Mouse (Mus musculus) G1E (cell line): ENCODE results near the gene Slc25a24. TPM values are rescaled to one million over a fixed set of nuclear protein-coding genes. Genes with fewer than 3 reads are reported as not detected.

ENCODE experiments used
- ATAC-seq: 2 replicates; pipeline ENCODE4 v1.8.0; 2016; ENCODE audit warnings: mild to moderate bottlenecking; ENCODE audit not compliant: insufficient number of reproducible peaks, poor library complexity, low FRiP score, severe bottlenecking; ENCODE audit errors: extremely low read depth
- DNase-seq: peaks from one replicate; pipeline ENCODE4 v3.0.0; 2012; ENCODE audit warnings: low spot score
- H3K27me3 ChIP-seq: 2 replicates; pipeline ENCODE4 v1.6.1; 2012; ENCODE audit warnings: mild to moderate bottlenecking, low read length, inconsistent platforms; ENCODE audit not compliant: insufficient read depth
- H3K36me3 ChIP-seq: replicated peaks from 2 replicates; pipeline ENCODE3; 2012; ENCODE audit warnings: mild to moderate bottlenecking, inconsistent platforms
- H3K4me1 ChIP-seq: 2 replicates; pipeline ENCODE4 v1.6.1; 2012; ENCODE audit warnings: low read depth, low read length, inconsistent platforms, mixed read lengths; ENCODE audit not compliant: insufficient read depth
- H3K4me3 ChIP-seq: 2 replicates; pipeline ENCODE4 v1.5.1; 2012; ENCODE audit warnings: low read depth, mild to moderate bottlenecking, inconsistent platforms, low read length, moderate library complexity, mixed read lengths
- H3K9me3 ChIP-seq: replicated peaks from 2 replicates; pipeline ENCODE4 v1.6.1; 2012; ENCODE audit warnings: inconsistent platforms
- CTCF ChIP-seq: IDR thresholded peaks from 2 replicates; pipeline ENCODE4 v1.5.1; 2012; ENCODE audit warnings: low read depth, low read length, inconsistent platforms, mixed read lengths
- GATA1 ChIP-seq: IDR thresholded peaks from 2 replicates; pipeline ENCODE4 v1.6.1; 2012; ENCODE audit warnings: borderline replicate concordance, low read length, inconsistent platforms, mixed read lengths
- GATA2 ChIP-seq: IDR thresholded peaks from 2 replicates; pipeline ENCODE4 v1.6.1; 2012; ENCODE audit warnings: low read depth, low read length, inconsistent platforms, borderline replicate concordance
- POLR2AphosphoS5 ChIP-seq: IDR thresholded peaks from 2 replicates; pipeline ENCODE4 v1.6.1; 2012; ENCODE audit warnings: low read depth, low read length, inconsistent platforms; ENCODE audit not compliant: insufficient replicate concordance
- TAL1 ChIP-seq: conservative IDR thresholded peaks from 2 replicates; pipeline ENCODE4 v1.6.1; 2012; ENCODE audit warnings: low read depth, low read length, inconsistent platforms, mixed read lengths
- polyA plus RNA-seq: library from polyadenylated mRNA; stranded (reverse); fragments of >175 nt; gene quantifications from 2 replicates; pipeline ENCODE4 v1.2.3, GENCODE M21; 2012
- total RNA-seq, 2 experiments: library from RNA; stranded (forward) in 1 of 2; stranded (reverse) in 1 of 2; fragments of 200-1000 nt in 1 of 2; fragments of >200 nt in 1 of 2; fragmentation: Nextera tagmentation in 1 of 2; gene quantifications; 2 replicates each; pipeline ENCODE4 v1.2.3; 2014 to 2017

Gene Slc25a24
- total and polyA plus RNA-seq, 3 experiments = 0.11 to 11.6 TPM; not detected in 1

DNA sequence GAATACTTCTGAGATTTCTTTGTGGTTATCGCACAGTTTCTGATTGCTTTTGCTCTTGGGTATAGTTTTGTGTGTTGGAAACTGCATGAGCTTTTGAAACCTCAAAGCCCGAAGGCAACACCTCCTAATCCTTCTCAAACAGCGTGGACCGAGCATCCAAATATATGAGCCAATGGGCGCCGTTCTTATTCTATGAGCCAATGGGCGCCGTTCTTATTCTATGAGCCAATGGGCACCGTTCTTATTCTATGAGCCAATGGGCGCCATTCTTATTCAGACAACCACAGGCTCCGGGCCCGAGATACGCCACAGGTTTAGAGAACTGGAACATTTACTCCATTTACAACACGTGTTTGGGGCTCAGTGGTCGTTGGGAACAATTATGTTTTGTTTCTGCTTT lies 11.1 kb downstream of the Slc25a24 start:
- no peaks in the 10 kb centered on the region for H3K27me3 ChIP-seq
- TF ChIP-seq TAL1 (no peak), CTCF (no peak), GATA2 (no peak), GATA1 (no peak), POLR2AphosphoS5 (no peak)
- no peaks in the 10 kb centered on the region for H3K36me3 ChIP-seq
- H3K4me1 ChIP-seq = no peaks in the 10 kb centered on the region
- DNase-seq = no peak
- peaks cover 21% of the 10 kb centered on the region for H3K9me3 ChIP-seq
- H3K4me3 ChIP-seq = no peak overlapping the region
- no peak for ATAC-seq

DNA sequence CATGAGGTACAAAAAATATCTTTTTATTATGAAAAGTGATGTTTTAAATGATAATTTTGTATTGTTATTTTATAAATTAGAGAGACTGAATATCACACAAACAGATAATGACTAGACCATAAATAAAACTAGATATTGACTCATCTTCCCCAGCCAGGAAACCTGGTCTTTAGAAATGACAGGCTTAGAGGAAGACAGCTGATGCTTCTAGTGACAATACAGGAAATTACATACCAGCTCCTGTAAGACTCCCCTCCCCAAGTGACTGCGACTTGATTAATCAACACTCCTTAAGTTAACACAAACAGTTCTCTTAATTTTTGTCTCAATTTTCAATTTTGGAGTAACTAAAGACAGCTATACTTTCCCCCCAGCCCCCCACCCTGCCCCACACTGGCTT lies 12.4 kb downstream of the Slc25a24 start:
- Histone ChIP-seq H3K27me3 (no peaks in the 10 kb centered on the region), H3K4me3 (no peak overlapping the region), H3K36me3 (no peaks in the 10 kb centered on the region), H3K4me1 (no peaks in the 10 kb centered on the region), H3K9me3 (peaks cover 15% of the 10 kb centered on the region)
- ATAC-seq (no peak), DNase-seq (no peak)
- no peak for TF ChIP-seq POLR2AphosphoS5

GRCm38 (mm10) chr3:109152561-109152960 lies 29.6 kb downstream of the Slc25a24 start:
- no peaks in the 10 kb centered on the region for H3K36me3 ChIP-seq
- TF ChIP-seq TAL1 (no peak), GATA1 (no peak), POLR2AphosphoS5 (no peak), CTCF (no peak), GATA2 (no peak)

GRCm38 (mm10) chr3:109153410-109153809 lies 30.5 kb downstream of the Slc25a24 start:
- no peak for DNase-seq
- ATAC-seq = no peak
- Histone ChIP-seq H3K9me3 (peaks cover 15% of the 10 kb centered on the region), H3K4me1 (no peaks in the 10 kb centered on the region), H3K4me3 (no peak overlapping the region), H3K27me3 (no peaks in the 10 kb centered on the region; the same call in 1 of the 2 replicates), H3K36me3 (no peaks in the 10 kb centered on the region)
- TF ChIP-seq POLR2AphosphoS5 (no peak), GATA1 (no peak), CTCF (no peak), TAL1 (no peak), GATA2 (no peak)

More at GRCm38 (mm10) chr3:109152561-109152960, 29.6 kb downstream of the Slc25a24 start:
- H3K27me3 ChIP-seq = no peaks in the 10 kb centered on the region; the same call in 1 of the 2 replicates
- ATAC-seq (no peak), DNase-seq (no peak)
- peaks cover 15% of the 10 kb centered on the region for H3K9me3 ChIP-seq
- no peaks in the 10 kb centered on the region for H3K4me1 ChIP-seq
- no peak overlapping the region for H3K4me3 ChIP-seq

DNA sequence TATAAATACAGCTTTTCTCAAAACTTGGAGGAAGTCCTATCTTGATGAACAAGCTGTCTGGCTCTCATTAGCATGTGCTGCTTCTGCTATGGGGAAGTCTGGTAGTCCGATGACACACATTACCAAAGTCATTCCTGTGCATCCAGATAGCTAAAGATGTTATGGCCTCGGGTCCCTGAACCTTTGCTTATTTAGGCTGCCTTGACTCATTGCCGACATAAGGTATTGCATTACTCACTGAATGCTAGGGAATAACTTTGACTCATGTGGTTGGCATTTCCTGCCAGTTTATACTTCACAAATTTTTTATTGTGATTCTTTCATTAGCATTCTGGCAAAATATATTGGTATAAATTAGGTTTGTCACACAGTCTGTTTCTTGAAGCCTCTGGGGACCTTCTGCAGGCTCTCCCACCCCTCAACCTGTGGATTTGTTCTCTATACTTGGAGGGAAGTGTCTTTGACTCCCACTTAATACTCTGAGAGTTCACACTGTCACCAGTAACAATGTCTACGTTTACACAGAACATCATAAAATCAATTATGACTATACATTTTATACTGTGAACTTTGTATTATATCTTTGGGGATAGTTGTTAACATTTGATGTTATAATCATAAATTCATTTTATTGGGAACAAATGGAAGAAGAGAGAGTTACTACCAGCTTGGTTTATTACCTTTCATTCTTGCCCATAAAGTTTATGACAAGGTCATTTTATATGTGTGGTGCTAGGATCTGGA lies 33.1 kb downstream of the Slc25a24 start:
- H3K4me3 ChIP-seq = no peak overlapping the region
- H3K27me3 ChIP-seq = no peaks in the 10 kb centered on the region; the same call in 1 of the 2 replicates
- no peaks in the 10 kb centered on the region for H3K4me1 ChIP-seq
- H3K9me3 ChIP-seq = peaks cover 28% of the 10 kb centered on the region
- no peaks in the 10 kb centered on the region for H3K36me3 ChIP-seq
- no peak for DNase-seq
- TF ChIP-seq GATA2 = no peak
- ATAC-seq = no peak

DNA sequence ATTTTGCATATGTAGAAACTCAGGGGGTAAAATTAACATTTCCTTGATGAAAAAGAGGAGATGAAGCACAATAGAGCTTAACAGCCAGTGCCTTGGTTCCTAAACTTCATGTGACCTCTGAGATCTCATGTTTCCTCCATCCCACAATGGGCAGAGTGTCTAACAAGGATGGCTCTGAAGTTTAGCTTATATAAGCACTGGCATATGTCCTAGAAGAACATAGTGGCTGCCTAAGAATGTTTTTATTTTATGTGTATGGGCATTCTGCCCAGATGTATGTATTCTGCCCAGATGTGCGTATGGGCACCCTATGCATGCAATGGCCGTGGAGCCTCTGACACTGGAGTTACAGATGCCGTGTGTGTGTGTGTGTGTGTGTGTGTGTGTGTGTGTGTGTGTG lies 34.5 kb downstream of the Slc25a24 start:
- DNase-seq = no peak
- Histone ChIP-seq H3K36me3 (no peaks in the 10 kb centered on the region), H3K27me3 (no peaks in the 10 kb centered on the region), H3K4me1 (no peaks in the 10 kb centered on the region), H3K4me3 (no peak overlapping the region), H3K9me3 (peaks cover 24% of the 10 kb centered on the region)
- no peak for ATAC-seq
- TF ChIP-seq GATA1 (no peak), POLR2AphosphoS5 (no peak), CTCF (no peak), GATA2 (no peak), TAL1 (no peak)

- no peak overlapping the region for H3K4me3 ChIP-seq
- H3K36me3 ChIP-seq = no peaks in the 10 kb centered on the region
- H3K9me3 ChIP-seq = peaks cover 45% of the 10 kb centered on the region
- DNase-seq = no peak
- no peaks in the 10 kb centered on the region for H3K4me1 ChIP-seq
- H3K27me3 ChIP-seq = no peaks in the 10 kb centered on the region
- TF ChIP-seq GATA1 (no peak), POLR2AphosphoS5 (no peak), CTCF (no peak), GATA2 (no peak), TAL1 (no peak)
- ATAC-seq = no peak
Observed at GRCm38 (mm10) chr3:109164088-109164487, 41.1 kb downstream of the Slc25a24 start.
